8 mouse cellular contexts compared by ENCODE assay signal in the genomic region with DNA sequence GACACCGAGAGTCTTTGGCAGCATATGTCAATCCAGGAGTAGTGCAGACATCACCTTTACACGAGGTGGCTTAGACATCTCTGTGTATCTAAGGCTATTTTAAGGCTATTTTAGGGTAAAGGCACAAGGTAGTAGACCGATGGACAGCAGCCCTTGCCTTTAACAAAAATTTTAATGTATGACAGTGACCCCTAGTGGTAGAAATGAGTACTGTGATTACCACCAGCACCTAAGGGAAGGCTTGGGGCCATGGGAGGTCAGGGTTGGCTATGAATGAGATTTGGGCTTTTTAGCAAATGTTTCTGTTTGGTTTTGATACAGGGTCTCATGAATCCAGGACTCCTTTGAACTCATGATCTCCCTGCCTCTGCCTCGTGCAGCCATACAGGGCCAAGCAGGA. TPM values are rescaled to one million over a fixed set of nuclear protein-coding genes. Genes with fewer than 3 reads are reported as not detected.
A peak's percentile ranks its signal among the peaks of the same experiment; 100 is the strongest.
DNase-seq lines count a peak whose midpoint lies in the region; ATAC-seq and TF ChIP-seq lines count a peak whose summit lies in the region.
"Had no signal": no experiment of that assay in that cellular context is flagged by ENCODE, and none has a peak within 500 bp of the region (broad histone marks: within the 10 kb centered on the region; RNA-seq: fewer than 3 reads in every experiment).

No protein-coding gene starts in this region.

- H3K9me3 ChIP-seq in liver, postnatal 0 days (ENCODE audit: low read length): no peaks in the 10 kb centered on the region
- H3K9me3 ChIP-seq: hindbrain, embryonic 15.5 days had no signal

- H3K27ac ChIP-seq in bone marrow, adult 2 months (ENCODE audit: control insufficient read depth, insufficient read depth, low read depth, low read length, poor library complexity): no peak overlapping the region
- H3K27ac ChIP-seq in liver, postnatal 0 days (ENCODE audit: low read depth): no peak overlapping the region
- H3K27ac ChIP-seq: hindbrain, embryonic 15.5 days had no signal

- WGBS in bone marrow, adult 2 months: 24% methylated on average over 4 of the region's 4 CpGs
- 21% methylated on average over 4 of the region's 4 CpGs for WGBS in liver, postnatal 0 days (ENCODE audit: insufficient replicate concordance)

- ATAC-seq in liver, postnatal 0 days: peak; percentile 78

- TF ChIP-seq EP300 in liver, postnatal 0 days (IDR thresholded peaks at IDR 0.05; ENCODE audit: low read depth): no peak

- peak; percentile 28 for DNase-seq in urinary bladder, postnatal 14 days (ENCODE audit: low spot score)
- no peak for DNase-seq in urinary bladder, postnatal 4 days (ENCODE audit: low spot score in 2 of 2)
- DNase-seq in fibroblast of lung, adult 2 months (ENCODE audit: low read depth): peak; percentile 46
- DNase-seq in induced T-regulatory cell, adult 2 months (ENCODE audit: low read depth): peak; percentile 88
- peak; percentile 44 for DNase-seq in liver, postnatal 0 days
- peak; percentile 62 for DNase-seq in retina, adult 2 months (ENCODE audit: low read depth, low spot score)

- no peak overlapping the region for H3K4me2 ChIP-seq in liver, postnatal 0 days (ENCODE audit: low read depth, low read length)
- H3K4me2 ChIP-seq: hindbrain, embryonic 15.5 days had no signal

- no peaks in the 10 kb centered on the region for H3K36me3 ChIP-seq in liver, postnatal 0 days (replicated peaks; ENCODE audit: insufficient read depth, low read length)

- TF ChIP-seq POLR2A in bone marrow, adult 2 months (IDR thresholded peaks at IDR 0.05; ENCODE audit: borderline replicate concordance, control insufficient read depth, low read depth, low read length): no peak

- H3K9ac ChIP-seq in liver, postnatal 0 days (replicated peaks): no peak overlapping the region
- H3K9ac ChIP-seq: hindbrain, embryonic 15.5 days had no signal

- H3K4me3 ChIP-seq in bone marrow, adult 2 months (replicated peaks; ENCODE audit: control insufficient read depth, low read depth, low read length): no peak overlapping the region
- no peak overlapping the region for H3K4me3 ChIP-seq in liver, postnatal 0 days (ENCODE audit: low read depth, low read length)
- H3K4me3 ChIP-seq: hindbrain, embryonic 15.5 days had no signal

- no peaks in the 10 kb centered on the region; the same call in none of the 2 replicates for H3K27me3 ChIP-seq in liver, postnatal 0 days (ENCODE audit: insufficient read depth, low read length)
- H3K27me3 ChIP-seq: hindbrain, embryonic 15.5 days had no signal

- H3K4me1 ChIP-seq in bone marrow, adult 2 months (ENCODE audit: control insufficient read depth, insufficient read depth, low read length): peaks cover 6% of the 10 kb centered on the region
- H3K4me1 ChIP-seq in liver, postnatal 0 days (ENCODE audit: insufficient read depth): peaks cover 4% of the 10 kb centered on the region; the same call in 1 of the 2 replicates
- H3K4me1 ChIP-seq: hindbrain, embryonic 15.5 days had no signal

- peak; percentile 41; the same call in 1 of the 2 replicates for TF ChIP-seq CTCF in bone marrow, adult 2 months (IDR thresholded peaks at IDR 0.05; ENCODE audit: control insufficient read depth, insufficient read depth, low read length)
- peak; percentile 91 for TF ChIP-seq CTCF in liver, postnatal 0 days (IDR thresholded peaks at IDR 0.05; ENCODE audit: low read depth)

RNA-seq across cellular contexts. Expression of gene Pip4k2c, which starts 17.5 kb away (rescaled TPM):
- polyA plus RNA-seq in bone marrow, adult 2 months (2011; ENCODE audit: insufficient read depth, insufficient read length, low replicate concordance, missing spikeins): 18.1 and 24.9 TPM in 2 replicates
- 14.7 and 17.7 TPM in 2 replicates for polyA plus RNA-seq in liver, postnatal 0 days (2015; fragmentation: Nextera tagmentation; extraction: Ambion mirVana)

RNA-seq across cellular contexts. Expression of gene Dtx3, which starts 33.4 kb away (rescaled TPM):
- 58.4 and 78.7 TPM in 2 replicates for polyA plus RNA-seq in bone marrow, adult 2 months (2011; ENCODE audit: insufficient read depth, insufficient read length, low replicate concordance, missing spikeins)
- polyA plus RNA-seq in liver, postnatal 0 days (2015; fragmentation: Nextera tagmentation; extraction: Ambion mirVana): 8.8 and 8.9 TPM in 2 replicates

RNA-seq across cellular contexts. Expression of gene Kif5a, which starts 34.3 kb away (rescaled TPM):
- 1.7 and 2.3 TPM in 2 replicates for polyA plus RNA-seq in bone marrow, adult 2 months (2011; ENCODE audit: insufficient read depth, insufficient read length, low replicate concordance, missing spikeins)
- polyA plus RNA-seq in liver, postnatal 0 days (2015; fragmentation: Nextera tagmentation; extraction: Ambion mirVana): 0.06 TPM in 2 replicates

RNA-seq across cellular contexts. Expression of gene Dctn2, which starts 37.3 kb away (rescaled TPM):
- 68.6 and 115 TPM in 2 replicates for polyA plus RNA-seq in bone marrow, adult 2 months (2011; ENCODE audit: insufficient read depth, insufficient read length, low replicate concordance, missing spikeins)
- 65.3 and 67.4 TPM in 2 replicates for polyA plus RNA-seq in liver, postnatal 0 days (2015; fragmentation: Nextera tagmentation; extraction: Ambion mirVana)

RNA-seq across cellular contexts. Expression of gene Arhgef25, which starts 39.0 kb away (rescaled TPM):
- 9.9 and 25.0 TPM in 2 replicates for polyA plus RNA-seq in bone marrow, adult 2 months (2011; ENCODE audit: insufficient read depth, insufficient read length, low replicate concordance, missing spikeins)
- 1.9 and 2.6 TPM in 2 replicates for polyA plus RNA-seq in liver, postnatal 0 days (2015; fragmentation: Nextera tagmentation; extraction: Ambion mirVana)

Comparison
In these comparisons a context has a peak if more than half of its experiments do, and no peak if none do; other contexts are left out.
1. DNase-seq: peak in urinary bladder, postnatal 14 days (single experiment), fibroblast of lung, adult 2 months (single experiment), induced T-regulatory cell, adult 2 months (single experiment), liver, postnatal 0 days (single experiment) and retina, adult 2 months (single experiment); none in urinary bladder, postnatal 4 days (0 of 2).